Mouse (Mus musculus) kidney, adult 2 months (tissue): Measurements from ENCODE around the gene Glipr2.

Experiments used
- CTCF ChIP-seq: fragments of 200-500 bp; conservative IDR thresholded peaks from 2 replicates; pipeline ENCODE4 v1.5.1; 2011; ENCODE audit warnings: low read depth, mild to moderate bottlenecking, control low read depth, low read length, moderate library complexity, mixed read lengths; ENCODE audit not compliant: insufficient read depth, insufficient read length
- POLR2A ChIP-seq: fragments of 200-500 bp; IDR thresholded peaks from one replicate; pipeline ENCODE4 v1.6.1; 2011; ENCODE audit warnings: low read depth, low read length, control low read depth

DNA sequence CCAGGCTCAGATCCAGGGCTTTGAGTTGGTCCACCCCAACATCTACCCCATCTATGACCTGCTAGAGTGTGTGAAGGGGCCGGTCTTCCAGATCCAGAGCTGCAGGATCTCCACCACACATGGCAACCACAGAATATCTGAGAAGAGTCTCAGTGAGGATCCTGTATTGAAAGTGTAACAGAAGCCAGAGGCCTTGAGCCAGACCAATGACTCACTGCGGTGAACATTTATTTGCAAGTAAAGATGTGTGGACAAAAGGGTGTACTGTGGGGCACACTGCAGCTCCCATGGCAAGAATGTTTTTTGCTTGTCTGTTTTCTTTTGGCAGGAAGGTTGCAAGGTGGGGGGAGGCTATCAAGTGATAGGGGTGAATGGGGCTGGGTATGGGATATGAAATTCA is 9.6 kb upstream of the Glipr2 start:
- TF ChIP-seq CTCF (no peak), POLR2A (no peak)
